Mouse (Mus musculus): ENCODE measurements around the gene Adamts3. TPM values are rescaled to one million over a fixed set of nuclear protein-coding genes. Genes with fewer than 3 reads are reported as not detected.

The Adamts3 gene
- polyA plus RNA-seq, 1 experiment from 2014 or later: 0.51 TPM

DNA sequence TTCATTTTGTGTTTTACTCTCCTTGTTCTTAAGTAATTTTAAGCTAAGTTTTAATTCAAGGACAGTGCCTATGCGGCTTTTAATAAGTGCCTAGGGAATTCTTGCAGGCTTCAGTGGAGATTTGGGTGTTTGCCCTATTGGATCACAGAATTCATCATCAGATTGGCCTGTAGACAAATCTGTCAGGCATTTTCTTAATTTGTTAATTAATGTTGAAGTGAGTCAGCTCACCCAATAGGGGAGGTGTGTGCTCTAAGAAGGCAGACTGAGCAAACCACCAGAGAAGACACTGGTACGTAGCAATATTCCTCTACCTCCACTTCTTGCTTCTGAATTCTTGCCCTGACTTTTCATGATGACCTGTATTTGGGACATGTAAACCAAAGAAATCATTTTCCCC lies 247.7 kb downstream of the Adamts3 start:
- Histone ChIP-seq H3K9ac (replicated peaks) (no peak overlapping the region), H3K36me3 (replicated peaks; ENCODE audit: insufficient read depth, low read length) (no peaks in the 10 kb centered on the region), H3K9me3 (ENCODE audit: low read length) (no peaks in the 10 kb centered on the region), H3K4me1 (ENCODE audit: insufficient read depth) (no peaks in the 10 kb centered on the region), H3K4me3 (ENCODE audit: low read depth, low read length) (no peak overlapping the region), H3K27ac (ENCODE audit: low read depth) (no peak overlapping the region), H3K27me3 (ENCODE audit: insufficient read depth, low read length) (no peaks in the 10 kb centered on the region), H3K4me2 (ENCODE audit: low read depth, low read length) (no peak overlapping the region)
- no peak for DNase-seq
- TF ChIP-seq CTCF (IDR thresholded peaks at IDR 0.05; ENCODE audit: low read depth): no peak
- WGBS (ENCODE audit: insufficient replicate concordance): 73% methylated on average over 2 of the region's 2 CpGs
- no peak for ATAC-seq

GRCm38 (mm10) chr5:89631599-89631998 lies 251.5 kb downstream of the Adamts3 start:
- Histone ChIP-seq H3K4me3 (ENCODE audit: low read depth, low read length) (no peak overlapping the region), H3K36me3 (replicated peaks; ENCODE audit: insufficient read depth, low read length) (no peaks in the 10 kb centered on the region), H3K4me2 (ENCODE audit: low read depth, low read length) (no peak overlapping the region), H3K9me3 (ENCODE audit: low read length) (no peaks in the 10 kb centered on the region), H3K27ac (ENCODE audit: low read depth) (no peak overlapping the region), H3K27me3 (ENCODE audit: insufficient read depth, low read length) (no peaks in the 10 kb centered on the region), H3K9ac (replicated peaks) (no peak overlapping the region), H3K4me1 (ENCODE audit: insufficient read depth) (no peaks in the 10 kb centered on the region)
- TF ChIP-seq EP300 (IDR thresholded peaks at IDR 0.05; ENCODE audit: low read depth): no peak
- ATAC-seq (no peak), DNase-seq (no peak)
- 57% methylated on average over 1 of the region's 1 CpGs for WGBS (ENCODE audit: insufficient replicate concordance)
